Mouse (Mus musculus) CH12.LX (cell line): ENCODE results near the gene Unkl. TPM values are rescaled to one million over a fixed set of nuclear protein-coding genes. Genes with fewer than 3 reads are reported as not detected.

Experiments
- DNase-seq: peaks from one replicate; pipeline ENCODE4 v3.0.0-alpha.2; 2013; ENCODE audit errors: extremely low read depth
- H3K27ac ChIP-seq: 2 replicates; pipeline ENCODE4 v1.5.1; 2012; ENCODE audit warnings: low read depth, mild to moderate bottlenecking, control low read depth, moderate library complexity; ENCODE audit not compliant: insufficient read depth
- H3K27me3 ChIP-seq: replicated peaks from 2 replicates; pipeline ENCODE3; 2012; ENCODE audit warnings: inconsistent platforms
- H3K36me3 ChIP-seq, 2 experiments: replicated peaks in 1 of 2; 2 replicates each; pipeline versions ENCODE3 to v1.6.1; 2012; ENCODE audit warnings: inconsistent platforms in 1 of 2, low read length in 1 of 2, mild to moderate bottlenecking in 1 of 2, mixed read lengths in 1 of 2, moderate library complexity in 1 of 2; ENCODE audit not compliant: control insufficient read depth in 1 of 2, insufficient read depth in 1 of 2
- H3K4me1 ChIP-seq, 2 experiments: 2 replicates each; pipeline ENCODE4 v1.6.1; 2012; ENCODE audit warnings: inconsistent platforms in 1 of 2, moderate library complexity in 1 of 2; ENCODE audit not compliant: insufficient read depth in 2 of 2, control insufficient read depth in 1 of 2
- H3K4me2 ChIP-seq: 2 replicates; pipeline ENCODE4 v1.6.1; 2012; ENCODE audit warnings: low read depth, mild to moderate bottlenecking, control low read depth; ENCODE audit not compliant: poor library complexity, insufficient read depth, severe bottlenecking
- H3K4me3 ChIP-seq, 3 experiments: fragments of 150-350 bp in 1 of 3; sonication (generic) in 1 of 3; replicated peaks in 1 of 3; 2 replicates each; pipeline versions ENCODE3 to v1.5.1; 2011 to 2012; ENCODE audit warnings: low read depth in 2 of 3, low read length in 2 of 3, mild to moderate bottlenecking in 2 of 3, moderate library complexity in 2 of 3, control low read depth in 1 of 3, improper control_type of control experiment in 1 of 3, inconsistent platforms in 1 of 3, mixed read lengths in 1 of 3; ENCODE audit not compliant: poor library complexity in 1 of 3
- H3K79me2 ChIP-seq: replicated peaks from 2 replicates; pipeline ENCODE4 v1.6.1; 2012; ENCODE audit warnings: mild to moderate bottlenecking, moderate library complexity; ENCODE audit not compliant: control insufficient read depth, poor library complexity, insufficient read depth, severe bottlenecking; ENCODE audit errors: extremely low read depth
- H3K9ac ChIP-seq: 2 replicates; pipeline ENCODE4 v1.6.1; 2012; ENCODE audit warnings: low read depth, mild to moderate bottlenecking, control low read depth, moderate library complexity; ENCODE audit not compliant: insufficient read depth
- H3K9me3 ChIP-seq: replicated peaks from 2 replicates; pipeline ENCODE3; 2012; ENCODE audit warnings: low read length, inconsistent platforms, mixed read lengths
- BHLHE40 ChIP-seq: IDR thresholded peaks from 2 replicates; pipeline ENCODE4 v1.6.1; 2011; ENCODE audit warnings: mild to moderate bottlenecking, low read depth, low read length, improper control_type of control experiment
- CTCF ChIP-seq, 2 experiments: IDR thresholded peaks in 1 of 2; conservative IDR thresholded peaks in 1 of 2; 2 replicates each; pipeline ENCODE4 v1.5.1; 2011 to 2012; ENCODE audit warnings: low read depth in 2 of 2, low read length in 2 of 2, improper control_type of control experiment in 1 of 2, inconsistent platforms in 1 of 2, mild to moderate bottlenecking in 1 of 2, moderate library complexity in 1 of 2
- ETS1 ChIP-seq: conservative IDR thresholded peaks from 2 replicates; pipeline ENCODE4 v1.6.1; 2012; ENCODE audit warnings: low read depth, mild to moderate bottlenecking, inconsistent platforms, low read length, improper control_type of control experiment, moderate library complexity
- GABPA ChIP-seq: IDR thresholded peaks from 2 replicates; pipeline ENCODE4 v1.6.1; 2012; ENCODE audit warnings: low read depth, low read length, improper control_type of control experiment, inconsistent platforms; ENCODE audit not compliant: insufficient replicate concordance
- IRF4 ChIP-seq: IDR thresholded peaks from 2 replicates; pipeline ENCODE4 v1.6.1; 2014; ENCODE audit warnings: low read depth, mild to moderate bottlenecking, inconsistent platforms, low read length, improper control_type of control experiment
- MAFK ChIP-seq: IDR thresholded peaks from 2 replicates; pipeline ENCODE4 v1.6.1; 2011; ENCODE audit warnings: low read length, improper control_type of control experiment; ENCODE audit not compliant: insufficient replicate concordance
- MEF2A ChIP-seq: IDR thresholded peaks from 2 replicates; pipeline ENCODE4 v1.6.1; 2014; ENCODE audit warnings: low read depth, mild to moderate bottlenecking, inconsistent platforms, low read length, improper control_type of control experiment, borderline replicate concordance
- MXI1 ChIP-seq: IDR thresholded peaks from 2 replicates; pipeline ENCODE4 v1.6.1; 2011; ENCODE audit warnings: mild to moderate bottlenecking, low read depth, low read length, improper control_type of control experiment
- MYC ChIP-seq: IDR thresholded peaks from 2 replicates; pipeline ENCODE4 v1.6.1; 2011; ENCODE audit warnings: low read depth, mild to moderate bottlenecking, improper control_type of control experiment, low read length
- POLR2A ChIP-seq: IDR thresholded peaks from 2 replicates; pipeline ENCODE4 v1.6.1; 2011; ENCODE audit warnings: low read depth, mild to moderate bottlenecking, improper control_type of control experiment, low read length
- RAD21 ChIP-seq: IDR thresholded peaks from 2 replicates; pipeline ENCODE4 v1.6.1; 2011; ENCODE audit warnings: low read depth, mild to moderate bottlenecking, low read length, improper control_type of control experiment, moderate library complexity
- SIN3A ChIP-seq: IDR thresholded peaks from 2 replicates; pipeline ENCODE4 v1.6.1; 2012; ENCODE audit warnings: low read length, improper control_type of control experiment, inconsistent platforms
- SMC3 ChIP-seq: IDR thresholded peaks from 2 replicates; pipeline ENCODE4 v1.6.1; 2011; ENCODE audit warnings: low read depth, low read length, improper control_type of control experiment
- TBP ChIP-seq: conservative IDR thresholded peaks from 2 replicates; pipeline ENCODE4 v1.6.1; 2011; ENCODE audit warnings: low read depth, low read length, improper control_type of control experiment
- UBTF ChIP-seq: IDR thresholded peaks from 2 replicates; pipeline ENCODE4 v1.6.1; 2012; ENCODE audit warnings: low read depth, mild to moderate bottlenecking, inconsistent platforms, low read length, improper control_type of control experiment, moderate library complexity
- ZC3H11A ChIP-seq: IDR thresholded peaks from 2 replicates; pipeline ENCODE4 v1.6.1; 2012; ENCODE audit warnings: low read depth, mild to moderate bottlenecking, inconsistent platforms, low read length, improper control_type of control experiment
- ZNF384 ChIP-seq: IDR thresholded peaks from 2 replicates; pipeline ENCODE4 v1.6.1; 2012; ENCODE audit warnings: low read depth, low read length, improper control_type of control experiment, inconsistent platforms
- dilution Hi-C: fragments of 300-500 bp; cut with MboI; formaldehyde crosslinking; loops from 2 replicates; pipeline ENCODE4 v1.14.3; 2020; ENCODE audit warnings: low sequenced_read_pairs; ENCODE audit not compliant: extremely low pct_unique_long_range_greater_than_20kb, extremely low pct_ligation_motif_present
- in situ Hi-C: fragments of 300-500 bp; cut with MboI; formaldehyde crosslinking; loops from 3 replicates; pipeline ENCODE4 v1.14.3; 2019; ENCODE audit warnings: low sequenced_read_pairs, low pct_ligation_motif_present, low pct_unique_long_range_greater_than_20kb, mixed read lengths
- polyA plus RNA-seq: library from polyadenylated mRNA; unstranded; fragments of >175 nt; gene quantifications from 2 replicates; pipeline ENCODE4 v1.2.1, GENCODE M21; 2012; ENCODE audit warnings: low read depth; ENCODE audit not compliant: insufficient read length
- total RNA-seq, 2 experiments: library from RNA; depleted of rRNA; stranded (reverse); fragments of 300-350 nt in 1 of 2; fragments of >200 nt in 1 of 2; gene quantifications; 2 replicates each; pipeline ENCODE4 v1.2.3; 2012 to 2014

The Unkl gene
- total and polyA plus RNA-seq, 3 experiments, result 12.0 to 17.2 (median 14.3) TPM

GRCm38 (mm10) chr17:25222951-25223601 is 34.9 kb downstream of the Unkl start:
- Histone ChIP-seq H3K9me3 (no peaks in the 10 kb centered on the region), H3K4me3 (peak overlapping the region; percentile 61 to 71 (median 61)), H3K4me2 (peak overlapping the region; percentile 93), H3K36me3 (peaks cover 30 to 58% of the 10 kb centered on the region in 2 experiments), H3K27me3 (no peaks in the 10 kb centered on the region), H3K79me2 (peaks cover 11% of the 10 kb centered on the region), H3K9ac (peak overlapping the region; percentile 85), H3K4me1 (peaks cover 27 to 66% of the 10 kb centered on the region in 2 experiments), H3K27ac (peak overlapping the region; percentile 94)
- in situ Hi-C loops (no loop called here), dilution Hi-C loops (no loop called here)
- TF ChIP-seq UBTF (0 out of 2 replicates have a peak, but pooled peaks have one; percentile 45), MEF2A (no peak), GABPA (no peak), POLR2A (no peak; the same call in 1 of the 2 replicates), ZNF384 (no peak), MAFK (0 out of 2 replicates have a peak, but pooled peaks have one; percentile 35), SIN3A (0 out of 2 replicates have a peak, but pooled peaks have one; percentile 16), ETS1 (0 out of 2 replicates have a peak, but pooled peaks have one; percentile 14), MXI1 (peak; percentile 35; the same call in 1 of the 2 replicates), ZC3H11A (no peak), MYC (peak; percentile 26; the same call in 1 of the 2 replicates), IRF4 (peak; percentile 49)
- DNase-seq, result peak; percentile 50

DNA sequence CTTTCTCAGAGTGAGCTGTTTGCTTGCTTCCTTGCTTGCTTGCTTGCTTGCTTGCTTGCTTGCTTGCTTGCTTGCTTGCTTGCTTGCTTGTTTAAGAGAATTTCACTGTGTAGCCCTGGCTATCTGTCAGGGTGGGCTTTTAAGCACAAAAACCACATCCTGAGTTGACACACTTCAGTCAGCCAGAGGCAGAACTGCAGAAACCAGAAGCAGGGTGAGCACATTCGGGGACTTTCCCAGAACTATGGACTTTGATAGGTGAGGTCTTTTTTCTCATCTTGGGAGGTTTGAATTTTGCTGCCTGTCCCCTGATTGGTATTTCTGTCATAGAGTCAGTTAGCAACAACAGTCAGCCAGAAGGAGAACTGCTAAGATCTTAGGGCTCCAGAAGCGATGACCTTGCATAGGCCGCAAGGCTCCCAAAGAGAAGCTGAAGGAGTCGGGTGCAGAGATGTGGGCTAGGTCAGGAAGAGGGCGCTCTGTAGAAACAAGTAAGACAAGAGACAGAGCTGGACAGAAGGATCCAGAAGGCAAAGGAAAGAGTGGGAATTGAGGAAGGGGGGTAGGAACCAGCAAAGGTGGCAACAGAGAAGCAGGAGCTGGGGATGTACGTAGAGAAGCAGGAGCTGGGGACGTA is 36.5 kb downstream of the Unkl start:
- H3K79me2 ChIP-seq, result peaks cover 11% of the 10 kb centered on the region
- peaks cover 37 to 61% of the 10 kb centered on the region in 2 experiments for H3K36me3 ChIP-seq
- in situ Hi-C loops, result no loop called here
- H3K4me1 ChIP-seq, result peaks cover 27 to 66% of the 10 kb centered on the region in 2 experiments
- H3K4me3 ChIP-seq, result peak overlapping the region in 2 of 3 experiments; percentile 34 to 71
- peak overlapping the region; percentile 94 for H3K27ac ChIP-seq
- peak overlapping the region; percentile 93 for H3K4me2 ChIP-seq
- dilution Hi-C loops, result no loop called here
- no peaks in the 10 kb centered on the region for H3K9me3 ChIP-seq
- peak; percentile 85 for DNase-seq
- H3K27me3 ChIP-seq, result no peaks in the 10 kb centered on the region
- H3K9ac ChIP-seq, result peak overlapping the region; percentile 85
- TF ChIP-seq CTCF (conservative IDR thresholded peaks at IDR 0.05 in 1 of 2, IDR thresholded peaks at IDR 0.05 in 1 of 2; ENCODE audit: low read depth in 2 of 2, low read length in 2 of 2), result peak in 1 of 2 experiments; percentile 19; a peak in 1 of 4 replicates
- peak; percentile 57 for TF ChIP-seq ETS1
- peak; percentile 44 for TF ChIP-seq POLR2A
- no peak; the same call in 1 of the 2 replicates for TF ChIP-seq RAD21
- TF ChIP-seq TBP, result 0 out of 2 replicates have a peak, but pooled peaks have one; percentile 25
- 0 out of 2 replicates have a peak, but pooled peaks have one; percentile 1 for TF ChIP-seq SIN3A
- TF ChIP-seq SMC3, result no peak
- peak; percentile 82 for TF ChIP-seq BHLHE40
- TF ChIP-seq MAFK, result no peak
- no peak for TF ChIP-seq UBTF
